Mouse (Mus musculus): ENCODE measurements at regions not wholly inside any gene's neighbourhood (a gene's known extent, or its start where the extent isn't known, plus 50 kb on each side); places are given as distances from the start of the nearest gene placed in this dataset.

- TF ChIP-seq CTCF (IDR thresholded peaks at IDR 0.05; ENCODE audit: borderline replicate concordance, control insufficient read depth, extremely low read depth, insufficient read depth, low read length, poor library complexity) (no peak), POLR2A (IDR thresholded peaks at IDR 0.05; ENCODE audit: control insufficient read depth, extremely low read depth, insufficient read depth, low read length, poor library complexity) (no peak)
Measured at GRCm38 (mm10) chr9:63841102-63841501, 83.3 kb upstream of the Smad3 start.

Measured in thymus, adult 2 months (tissue).